Mouse (Mus musculus): ENCODE results near the gene Ret.

The Ret gene

DNA sequence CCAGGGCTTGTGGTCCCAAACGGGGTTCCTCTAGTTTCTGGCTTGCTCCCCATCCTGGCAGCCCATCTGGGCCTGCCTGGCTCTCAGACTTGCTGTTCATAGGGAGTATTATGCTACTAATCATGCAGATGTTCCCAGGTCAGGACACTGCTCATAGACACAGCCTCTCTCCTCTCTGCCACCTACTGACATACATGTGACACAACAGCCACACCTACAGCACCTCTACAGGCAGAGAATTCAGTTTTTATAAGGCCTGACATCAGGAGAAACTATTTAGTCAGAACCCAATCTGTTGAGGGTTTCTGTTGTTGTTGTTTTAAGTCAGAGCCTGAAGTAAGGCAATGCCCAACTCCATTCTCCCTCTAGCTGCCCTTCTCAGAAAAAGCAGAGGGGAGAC is 85.7 kb downstream of the Ret start:
- no peak for ATAC-seq (ENCODE audit: low TSS enrichment)
